Mouse (Mus musculus) Patski (cell line): ENCODE data around the gene Dusp10. TPM values are rescaled to one million over a fixed set of nuclear protein-coding genes. Genes with fewer than 3 reads are reported as not detected.

Experiments
- ATAC-seq: fragments of 100-300 bp; one replicate; pipeline ENCODE4 v1.8.0; 2021
- CTCF ChIA-PET: fragments of 350-600 bp; sonication (Branson Sonifier 250); formaldehyde crosslinking; loops from one replicate; lab custom pipeline; 2022; ENCODE audit warnings: inconsistent platforms; lab: Charles Lee
- POLR2A ChIA-PET: fragments of 350-600 bp; sonication (Branson Sonifier 250); formaldehyde crosslinking; loops from one replicate; lab custom pipeline; 2022; ENCODE audit warnings: antibody characterized with exemption, inconsistent platforms; lab: Charles Lee
- DNase-seq: peaks from one replicate; pipeline ENCODE4 v3.0.0-alpha.2; 2011; ENCODE audit warnings: low read depth, low spot score
- H3K27me3 ChIP-seq: fragments of 371-371 bp; one replicate; pipeline ENCODE4 v1.5.1; 2021
- CTCF ChIP-seq: fragments of 100-300 bp; IDR thresholded peaks from one replicate; pipeline ENCODE4 v1.5.1; 2021
- in situ Hi-C: fragments of 300-500 bp; cut with MboI; formaldehyde crosslinking; loops from 3 replicates; pipeline ENCODE4 v1.11.1; 2018; ENCODE audit warnings: low pct_unique_long_range_greater_than_20kb, mixed read lengths
- polyA plus RNA-seq: library from polyadenylated mRNA; unstranded; gene quantifications from one replicate; pipeline ENCODE4 v1.2.3, GENCODE M21; 2021

Dusp10 gene
- polyA plus RNA-seq, 1 experiment from 2014 or later: 31.3 TPM

GRCm38 (mm10) chr1:184030070-184030802 lies 17.1 kb downstream of the Dusp10 start:
- no peak for DNase-seq
- H3K27me3 ChIP-seq: no peaks in the 10 kb centered on the region
- POLR2A ChIA-PET: no interaction called here
- in situ Hi-C loops: no loop called here
- CTCF ChIA-PET: no interaction called here
- ATAC-seq: no peak
- no peak for TF ChIP-seq CTCF

GRCm38 (mm10) chr1:184032682-184033389 lies 19.7 kb downstream of the Dusp10 start:
- in situ Hi-C loops: no loop called here
- DNase-seq (no peak), ATAC-seq (no peak)
- POLR2A ChIA-PET: interaction anchor here (1.0 to 1.5 kb wide), 4 partner anchors 201 to 593 kb away, joined by 3 to 4 read pairs (median 4); no protein-coding TSS in a partner anchor
- TF ChIP-seq CTCF: no peak
- CTCF ChIA-PET: no interaction called here
- H3K27me3 ChIP-seq: no peaks in the 10 kb centered on the region

- no peaks in the 10 kb centered on the region for H3K27me3 ChIP-seq
- ChIA-PET POLR2A (interaction anchor here (1.0 to 1.5 kb wide), 5 partner anchors 33 to 594 kb away, joined by 3 to 4 read pairs (median 3); no protein-coding TSS in a partner anchor), CTCF (no interaction called here)
- TF ChIP-seq CTCF: no peak
- peak; percentile 61 for ATAC-seq
- DNase-seq: peak; percentile 42
- in situ Hi-C loops: no loop called here
These were observed 20.4 kb downstream of the Dusp10 start for GRCm38 (mm10) chr1:184033390-184034010.

GRCm38 (mm10) chr1:184034011-184034557 lies 21.0 kb downstream of the Dusp10 start, which contains the start of gene 1700056E22Rik:
1700056E22Rik (minus strand) TSS chr1:184034301.
- H3K27me3 ChIP-seq: no peaks in the 10 kb centered on the region
- ChIA-PET CTCF (no interaction called here), POLR2A (interaction anchor here (1.0 to 1.5 kb wide), 3 partner anchors 32 to 595 kb away, joined by 3 to 4 read pairs (median 3); no protein-coding TSS in a partner anchor)
- TF ChIP-seq CTCF: no peak
- in situ Hi-C loops: no loop called here
- ATAC-seq: peak; percentile 93
- DNase-seq: peak; percentile 97

- POLR2A ChIA-PET: interaction anchor here (1.0 kb wide), 1 partner anchor 31 kb away, joined by 3 read pairs; no protein-coding TSS in a partner anchor
- ATAC-seq: no peak
- no peak for DNase-seq
- CTCF ChIA-PET: no interaction called here
- in situ Hi-C loops: loop anchor here (5.0 kb wide), 2 partner anchors 203 to 252 kb away; no protein-coding TSS in a partner anchor
- no peak for TF ChIP-seq CTCF
- H3K27me3 ChIP-seq: no peaks in the 10 kb centered on the region
These were observed 21.7 kb downstream of the Dusp10 start for GRCm38 (mm10) chr1:184034741-184035181.

- ChIA-PET POLR2A (interaction anchor here (0.5 to 0.6 kb wide), 2 partner anchors 25 to 147 kb away, joined by 3 read pairs; no protein-coding TSS in a partner anchor), CTCF (no interaction called here)
- in situ Hi-C loops: loop anchor here (5.0 kb wide), 2 partner anchors 202 to 253 kb away; no protein-coding TSS in a partner anchor
- DNase-seq (no peak), ATAC-seq (no peak)
- TF ChIP-seq CTCF: no peak
- H3K27me3 ChIP-seq: no peaks in the 10 kb centered on the region
These were observed 22.3 kb downstream of the Dusp10 start for GRCm38 (mm10) chr1:184035346-184035903.

GRCm38 (mm10) chr1:184037802-184038201 lies 24.7 kb downstream of the Dusp10 start:
- in situ Hi-C loops: loop anchor here (5.0 kb wide), 2 partner anchors 199 to 256 kb away; no protein-coding TSS in a partner anchor
- TF ChIP-seq CTCF: no peak
- CTCF ChIA-PET: no interaction called here

GRCm38 (mm10) chr1:184039301-184039700 lies 26.2 kb downstream of the Dusp10 start:
- POLR2A ChIA-PET: no interaction called here
- no peak for ATAC-seq
- H3K27me3 ChIP-seq: no peaks in the 10 kb centered on the region
- in situ Hi-C loops: loop anchor here (5.0 kb wide), 2 partner anchors 198 to 257 kb away; no protein-coding TSS in a partner anchor
- CTCF ChIA-PET: no interaction called here
- no peak for DNase-seq
- no peak for TF ChIP-seq CTCF

More at GRCm38 (mm10) chr1:184037802-184038201, 24.7 kb downstream of the Dusp10 start:
- DNase-seq (no peak), ATAC-seq (no peak)
- POLR2A ChIA-PET: interaction anchor here (0.6 to 1.2 kb wide), 2 partner anchors 25 to 104 kb away, joined by 4 read pairs; no protein-coding TSS in a partner anchor
- no peaks in the 10 kb centered on the region for H3K27me3 ChIP-seq

GRCm38 (mm10) chr1:184040181-184040580 lies 27.1 kb downstream of the Dusp10 start:
- POLR2A ChIA-PET: interaction anchor here (0.6 to 1.0 kb wide), 2 partner anchors 148 to 224 kb away, joined by 6 read pairs; no protein-coding TSS in a partner anchor
- in situ Hi-C loops: no loop called here
- no peak for DNase-seq
- CTCF ChIA-PET: no interaction called here
- H3K27me3 ChIP-seq: no peaks in the 10 kb centered on the region
- no peak for ATAC-seq
- TF ChIP-seq CTCF: no peak
